Comparison of ENCODE assay signal across 31 mouse cellular contexts in the genomic region with DNA sequence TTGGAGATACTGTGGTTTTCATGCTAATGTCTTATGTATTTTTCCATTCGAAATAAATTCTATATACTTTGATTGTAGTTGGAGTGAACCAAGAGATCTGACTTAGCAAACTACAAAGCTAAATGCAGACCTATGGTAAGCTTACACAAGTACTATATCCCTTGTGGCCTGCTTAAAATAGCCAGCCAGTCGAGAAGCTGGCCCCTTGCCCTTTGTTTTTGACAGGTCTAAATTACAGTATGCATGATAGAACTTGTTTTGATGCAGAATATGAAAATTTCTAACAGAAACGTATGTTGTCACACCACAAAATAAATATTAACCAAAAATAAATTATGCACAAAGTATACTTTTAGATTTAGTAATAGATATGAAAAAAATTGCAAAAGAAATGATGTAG. TPM values are rescaled to one million over a fixed set of nuclear protein-coding genes. Genes with fewer than 3 reads are reported as not detected.
"Had no signal": no experiment of that assay in that cellular context is flagged by ENCODE, and none has a peak within 500 bp of the region (broad histone marks: within the 10 kb centered on the region; RNA-seq: fewer than 3 reads in every experiment).

No protein-coding gene starts in this region.

- H3K4me3 ChIP-seq: limb, embryonic 10.5 days; limb, embryonic 12.5 days; limb, embryonic 13.5 days; limb, embryonic 15.5 days; liver, embryonic 12.5 days; liver, embryonic 13.5 days; liver, embryonic 15.5 days; lung, embryonic 15.5 days; megakaryocyte, embryonic 14.5 days; midbrain, embryonic 10.5 days; midbrain, embryonic 12.5 days; midbrain, embryonic 13.5 days; midbrain, embryonic 15.5 days; myocyte; neural tube, embryonic 12.5 days had no signal

- H3K27me3 ChIP-seq: limb, embryonic 12.5 days; limb, embryonic 13.5 days; limb, embryonic 15.5 days; liver, embryonic 12.5 days; liver, embryonic 13.5 days; liver, embryonic 15.5 days; lung, embryonic 15.5 days; megakaryocyte, embryonic 14.5 days; midbrain, embryonic 12.5 days; midbrain, embryonic 13.5 days; midbrain, embryonic 15.5 days; neural tube, embryonic 12.5 days had no signal

- H3K9ac ChIP-seq: limb, embryonic 12.5 days; limb, embryonic 13.5 days; limb, embryonic 15.5 days; liver, embryonic 12.5 days; liver, embryonic 13.5 days; liver, embryonic 14.5 days; liver, embryonic 15.5 days; liver, postnatal 0 days; lung, embryonic 14.5 days; lung, embryonic 15.5 days; midbrain, embryonic 12.5 days; midbrain, embryonic 13.5 days; midbrain, embryonic 15.5 days; neural tube, embryonic 12.5 days had no signal

- H3K9me3 ChIP-seq: limb, embryonic 10.5 days; limb, embryonic 12.5 days; limb, embryonic 13.5 days; limb, embryonic 15.5 days; liver, embryonic 12.5 days; liver, embryonic 13.5 days; liver, embryonic 15.5 days; lung, embryonic 15.5 days; megakaryocyte, embryonic 14.5 days; midbrain, embryonic 10.5 days; midbrain, embryonic 12.5 days; midbrain, embryonic 13.5 days; midbrain, embryonic 15.5 days; neural tube, embryonic 12.5 days had no signal

- H3K36me3 ChIP-seq: limb, embryonic 10.5 days; limb, embryonic 12.5 days; limb, embryonic 13.5 days; limb, embryonic 15.5 days; liver, embryonic 12.5 days; liver, embryonic 13.5 days; liver, embryonic 15.5 days; lung, embryonic 15.5 days; midbrain, embryonic 10.5 days; midbrain, embryonic 12.5 days; midbrain, embryonic 13.5 days; midbrain, embryonic 15.5 days; neural tube, embryonic 12.5 days had no signal

- H3K4me2 ChIP-seq: limb, embryonic 12.5 days; limb, embryonic 13.5 days; limb, embryonic 15.5 days; liver, embryonic 11.5 days; liver, embryonic 12.5 days; liver, embryonic 13.5 days; liver, embryonic 15.5 days; lung, embryonic 14.5 days; lung, embryonic 15.5 days; midbrain, embryonic 11.5 days; midbrain, embryonic 12.5 days; midbrain, embryonic 13.5 days; midbrain, embryonic 15.5 days; neural tube, embryonic 12.5 days had no signal

- DNase-seq: left cerebral cortex, postnatal 4 days; liver; liver, embryonic 13.5 days; liver, postnatal 0 days; lung, adult 18-20 months; lung, adult 2 months; lung, embryonic 14.5 days; lung, postnatal 10 days; lung, postnatal 14 days; lung, postnatal 36 days; lung, postnatal 4 days had no signal

- H3K27ac ChIP-seq: limb, embryonic 10.5 days; limb, embryonic 12.5 days; limb, embryonic 13.5 days; limb, embryonic 15.5 days; liver, embryonic 12.5 days; liver, embryonic 13.5 days; liver, embryonic 14.5 days; liver, embryonic 15.5 days; lung, embryonic 15.5 days; macrophage; midbrain, embryonic 10.5 days; midbrain, embryonic 12.5 days; midbrain, embryonic 13.5 days; midbrain, embryonic 15.5 days; neural tube, embryonic 12.5 days had no signal

- ATAC-seq: liver, embryonic 12.5 days; liver, postnatal 0 days; lung, postnatal 0 days; midbrain, embryonic 13.5 days; midbrain, embryonic 15.5 days; midbrain, embryonic 16.5 days had no signal

- H3K4me1 ChIP-seq: limb, embryonic 10.5 days; limb, embryonic 12.5 days; limb, embryonic 13.5 days; limb, embryonic 15.5 days; liver, embryonic 12.5 days; liver, embryonic 13.5 days; liver, embryonic 15.5 days; lung, embryonic 15.5 days; megakaryocyte, embryonic 14.5 days; midbrain, embryonic 10.5 days; midbrain, embryonic 12.5 days; midbrain, embryonic 13.5 days; midbrain, embryonic 15.5 days; neural tube, embryonic 12.5 days had no signal

RNA-seq across cellular contexts. Expression of gene Gprin3, which starts 9.8 kb away (rescaled TPM):
- polyA plus RNA-seq: macrophage had no signal
